Mouse (Mus musculus) embryonic facial prominence, embryonic 10.5 days (tissue): ENCODE data around the gene Igf2bp1. TPM values are rescaled to one million over a fixed set of nuclear protein-coding genes. Genes with fewer than 3 reads are reported as not detected.

Experiments
- DNase-seq: peaks from one replicate; pipeline ENCODE4 v3.0.0-alpha.2; 2017; ENCODE audit warnings: low spot score
- H3K27ac ChIP-seq: fragments of 300-500 bp; sonication (generic); replicated peaks from 2 replicates; pipeline ENCODE4 v1.5.1; 2016; ENCODE audit warnings: mild to moderate bottlenecking
- H3K27me3 ChIP-seq: fragments of 300-500 bp; sonication (generic); replicated peaks from 2 replicates; pipeline ENCODE4 v1.6.1; 2016; ENCODE audit warnings: low read depth, mild to moderate bottlenecking; ENCODE audit not compliant: poor library complexity, severe bottlenecking
- H3K36me3 ChIP-seq: fragments of 300-500 bp; sonication (generic); replicated peaks from 2 replicates; pipeline ENCODE4 v1.6.1; 2016; ENCODE audit warnings: mild to moderate bottlenecking, moderate library complexity
- H3K4me1 ChIP-seq: fragments of 300-500 bp; sonication (generic); 2 replicates; pipeline ENCODE4 v1.6.1; 2016
- H3K4me3 ChIP-seq: fragments of 300-500 bp; sonication (generic); 2 replicates; pipeline ENCODE4 v1.5.1; 2016; ENCODE audit warnings: mild to moderate bottlenecking, moderate library complexity
- H3K9me3 ChIP-seq: fragments of 300-500 bp; sonication (generic); 2 replicates; pipeline ENCODE4 v1.6.1; 2016; ENCODE audit warnings: mild to moderate bottlenecking
- WGBS: fragments of 180-500 bp; shearing (Covaris S2); methylation state at CpG from one replicate; pipeline ENCODE4 v1.1.7; 2016; 5-methylcytosine and 5-hydroxymethylcytosine counted together
- polyA plus RNA-seq: library from polyadenylated mRNA; unstranded; fragments of >200 nt; fragmentation: Nextera tagmentation; extraction: Ambion mirVana; gene quantifications from 2 replicates; pipeline ENCODE4 v1.2.1, GENCODE M21; 2016

Gene Igf2bp1
- 173 and 197 TPM in 2 replicates for polyA plus RNA-seq

DNA sequence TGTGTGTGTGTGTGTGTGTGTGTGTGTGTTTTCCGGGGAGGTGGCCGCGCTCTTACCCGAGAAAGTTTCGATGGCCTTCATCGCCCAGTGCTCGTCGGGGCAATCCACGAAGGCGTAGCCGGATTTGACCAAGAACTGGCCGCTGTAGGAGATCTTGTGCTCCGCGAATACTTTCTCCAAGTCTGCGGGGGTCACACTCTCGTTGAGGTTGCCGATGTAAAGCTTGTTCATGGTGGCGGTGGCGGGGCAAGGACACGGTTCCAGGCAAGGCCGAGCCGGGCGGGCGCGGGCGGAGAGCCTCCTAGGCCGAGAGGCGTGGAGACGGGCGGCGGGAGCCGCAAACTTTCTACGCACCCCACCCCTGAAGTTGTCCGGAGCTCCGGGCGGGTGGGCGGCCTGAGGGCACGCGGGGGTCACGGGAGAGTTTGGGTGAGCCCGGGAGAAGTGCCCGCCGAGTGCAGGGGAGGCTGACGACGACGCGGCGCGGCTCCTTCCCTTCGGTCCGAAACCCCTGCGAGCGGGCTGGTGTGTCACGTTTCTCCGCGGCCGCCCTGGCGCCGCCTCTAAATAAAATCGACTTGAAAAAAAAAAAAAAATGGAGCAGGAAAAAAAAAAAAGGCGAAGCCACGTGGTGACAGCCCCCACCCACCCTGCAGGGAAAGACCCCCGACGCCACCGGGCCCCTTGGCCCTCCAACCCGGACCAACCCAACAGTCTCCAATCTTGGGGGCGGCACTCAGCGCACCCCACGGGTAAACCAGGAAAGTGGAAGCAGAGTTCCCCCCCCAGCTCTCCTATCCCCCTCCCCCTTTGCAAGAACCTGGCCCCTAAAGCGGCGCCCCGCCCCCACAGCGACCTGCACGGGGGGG lies at the start of gene Igf2bp1:
Gene Igf2bp1, minus strand, starts transcription at position 538 of the 869 bp plus-strand sequence.
- peak within 1 kb of the TSS; percentile 99 for H3K27ac ChIP-seq
- peaks cover 14% of the 10 kb centered on the region for H3K36me3 ChIP-seq
- H3K4me3 ChIP-seq = peak within 1 kb of the TSS; percentile 85
- no peaks in the 10 kb centered on the region for H3K27me3 ChIP-seq
- DNase-seq = peak; percentile 92
- no peaks in the 10 kb centered on the region for H3K9me3 ChIP-seq
- WGBS = under 1% methylated on average over 70 of the region's 74 CpGs
- H3K4me1 ChIP-seq = peaks cover 53% of the 10 kb centered on the region

DNA sequence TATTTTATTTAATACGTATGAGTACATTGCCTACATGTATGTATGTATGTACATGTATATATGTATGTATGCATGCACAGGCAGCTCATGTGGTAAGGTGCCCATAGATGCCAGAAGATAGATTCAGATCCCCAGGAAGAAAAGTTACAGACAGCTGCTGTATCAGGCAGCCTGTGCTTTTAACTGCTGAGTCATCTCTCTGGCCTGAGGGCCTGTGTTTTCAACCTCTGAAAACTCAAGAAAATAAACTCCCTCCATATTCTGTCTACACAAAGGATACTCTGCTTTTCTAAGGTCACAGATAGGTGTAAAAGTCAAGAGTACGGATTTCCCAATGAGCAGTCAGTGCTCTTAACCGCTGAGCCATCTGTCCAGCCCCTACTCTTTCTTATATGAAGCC lies 45.1 kb upstream of the Igf2bp1 start:
- H3K9me3 ChIP-seq = no peaks in the 10 kb centered on the region
- 96% methylated on average over 3 of the region's 3 CpGs for WGBS
- no peak overlapping the region for H3K27ac ChIP-seq
- H3K27me3 ChIP-seq = no peaks in the 10 kb centered on the region
- H3K36me3 ChIP-seq = peaks cover 98% of the 10 kb centered on the region
- H3K4me1 ChIP-seq = no peaks in the 10 kb centered on the region
- no peak overlapping the region for H3K4me3 ChIP-seq
- DNase-seq = no peak

DNA sequence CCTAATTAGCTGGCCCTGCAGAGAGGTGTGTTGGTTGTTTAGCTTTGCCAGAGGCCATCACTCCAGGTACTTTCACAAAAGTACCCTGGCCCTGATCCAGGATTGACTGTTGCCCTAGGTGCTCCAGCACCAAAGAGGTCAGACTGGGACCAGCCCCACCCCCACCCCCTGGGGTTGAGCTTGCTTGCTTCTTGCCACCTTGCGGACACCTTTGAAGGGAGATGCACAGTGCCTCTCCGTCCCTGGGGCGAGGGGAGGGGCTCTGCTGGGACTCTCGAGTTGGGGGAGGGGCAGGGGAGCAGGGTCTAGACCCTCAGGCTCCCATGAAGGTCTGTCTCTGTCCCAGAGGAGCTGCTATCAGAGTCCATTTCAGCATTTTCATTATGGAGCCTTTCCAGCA lies 44.2 kb upstream of the Igf2bp1 start:
- Histone ChIP-seq H3K27ac (no peak overlapping the region), H3K4me1 (no peaks in the 10 kb centered on the region), H3K9me3 (no peaks in the 10 kb centered on the region), H3K27me3 (no peaks in the 10 kb centered on the region), H3K36me3 (peaks cover 94% of the 10 kb centered on the region), H3K4me3 (no peak overlapping the region)
- WGBS = 80% methylated on average over 4 of the region's 4 CpGs
- no peak for DNase-seq

DNA sequence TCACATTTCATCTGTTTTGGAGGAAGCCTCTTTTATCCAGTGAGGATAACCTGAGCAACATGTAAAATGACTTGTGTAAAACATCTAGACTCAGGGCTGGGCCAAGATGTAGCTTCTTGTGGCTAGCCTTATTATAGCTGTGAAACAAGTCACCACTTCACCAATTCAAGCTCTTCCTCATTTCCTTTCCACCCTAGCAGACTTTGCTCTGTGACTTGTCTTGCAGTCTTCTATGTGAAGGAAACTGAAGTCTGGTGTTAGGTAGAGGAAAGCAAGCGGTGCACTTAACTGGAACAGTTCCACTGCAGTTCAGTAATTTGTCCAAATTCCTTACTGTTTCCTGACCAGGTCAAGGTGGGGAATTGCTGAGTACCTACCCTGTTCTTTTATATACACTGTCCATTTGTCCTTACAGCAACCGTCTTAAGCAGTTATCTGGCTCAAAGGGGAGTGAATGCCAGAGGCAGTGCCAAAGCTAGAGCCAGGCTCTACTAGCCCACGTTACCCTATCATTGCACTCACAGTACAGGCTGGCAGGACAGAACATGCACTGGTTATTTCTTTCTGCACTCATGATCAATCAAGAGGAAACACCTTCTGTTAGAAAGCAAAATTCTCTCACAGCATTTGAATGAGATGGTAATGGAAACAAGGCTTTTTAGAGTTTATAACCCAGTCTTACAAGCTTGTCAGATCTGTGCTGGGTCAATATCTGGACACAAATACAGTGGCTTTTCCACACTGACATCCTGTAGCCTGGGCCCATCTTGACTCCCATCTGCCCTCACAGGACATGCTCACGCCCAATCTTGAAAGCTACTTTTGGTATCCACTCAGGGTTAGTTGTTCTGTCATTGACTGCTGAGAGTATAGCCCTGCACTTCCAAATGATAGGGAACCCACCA lies 42.0 kb upstream of the Igf2bp1 start:
- Histone ChIP-seq H3K27ac (no peak overlapping the region), H3K27me3 (no peaks in the 10 kb centered on the region), H3K36me3 (peaks cover 92% of the 10 kb centered on the region), H3K4me1 (no peaks in the 10 kb centered on the region), H3K9me3 (no peaks in the 10 kb centered on the region), H3K4me3 (no peak overlapping the region)
- WGBS = 88% methylated on average over 4 of the region's 4 CpGs
- DNase-seq = no peak

DNA sequence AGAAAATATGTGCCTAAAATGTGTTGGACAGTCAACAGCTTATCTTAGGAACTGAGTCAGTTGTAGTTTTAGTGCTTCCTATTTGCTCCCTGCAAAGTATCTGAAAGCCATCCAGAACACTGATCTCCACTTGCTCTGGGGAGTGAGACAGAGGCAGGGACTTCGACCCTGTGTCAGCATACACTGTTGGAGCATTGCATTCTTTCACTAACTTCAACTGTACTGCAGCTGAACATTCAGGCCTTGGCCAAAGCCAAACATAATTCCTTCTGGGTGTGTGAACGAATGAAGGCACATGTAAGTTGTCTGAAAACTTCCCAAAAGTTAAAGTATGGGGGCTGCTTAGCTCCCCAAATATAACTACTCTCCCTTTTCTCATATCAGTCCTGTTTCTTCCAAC lies 41.1 kb upstream of the Igf2bp1 start:
- H3K9me3 ChIP-seq = no peaks in the 10 kb centered on the region
- H3K4me3 ChIP-seq = no peak overlapping the region
- H3K27ac ChIP-seq = no peak overlapping the region
- H3K4me1 ChIP-seq = no peaks in the 10 kb centered on the region
- DNase-seq = no peak
- H3K27me3 ChIP-seq = no peaks in the 10 kb centered on the region
- WGBS = 82% methylated on average over 2 of the region's 2 CpGs
- H3K36me3 ChIP-seq = peaks cover 92% of the 10 kb centered on the region

DNA sequence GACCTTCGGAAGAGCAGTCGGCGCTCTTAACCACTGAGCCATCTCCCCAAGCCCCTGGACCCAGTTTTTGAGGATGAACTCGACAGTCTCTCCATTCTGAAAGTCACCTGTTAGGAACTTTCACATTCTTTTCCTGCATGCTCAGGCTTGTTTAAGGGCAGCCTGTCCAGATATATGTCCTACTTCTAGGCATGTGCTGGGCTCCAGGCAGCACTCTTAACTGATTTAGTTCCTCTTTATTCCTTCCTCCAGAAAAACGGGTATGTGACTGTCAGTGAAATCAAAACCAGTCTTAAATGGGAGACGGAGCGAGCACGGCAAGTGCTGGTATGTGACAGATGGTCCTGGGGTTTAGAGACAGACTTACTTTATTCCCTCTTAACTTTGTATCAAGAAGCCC lies 40.3 kb upstream of the Igf2bp1 start:
- Histone ChIP-seq H3K4me3 (no peak overlapping the region), H3K9me3 (no peaks in the 10 kb centered on the region), H3K27ac (no peak overlapping the region), H3K36me3 (peaks cover 89% of the 10 kb centered on the region), H3K27me3 (no peaks in the 10 kb centered on the region), H3K4me1 (no peaks in the 10 kb centered on the region)
- no peak for DNase-seq
- 82% methylated on average over 8 of the region's 8 CpGs for whole genome bisulfite sequencing

DNA sequence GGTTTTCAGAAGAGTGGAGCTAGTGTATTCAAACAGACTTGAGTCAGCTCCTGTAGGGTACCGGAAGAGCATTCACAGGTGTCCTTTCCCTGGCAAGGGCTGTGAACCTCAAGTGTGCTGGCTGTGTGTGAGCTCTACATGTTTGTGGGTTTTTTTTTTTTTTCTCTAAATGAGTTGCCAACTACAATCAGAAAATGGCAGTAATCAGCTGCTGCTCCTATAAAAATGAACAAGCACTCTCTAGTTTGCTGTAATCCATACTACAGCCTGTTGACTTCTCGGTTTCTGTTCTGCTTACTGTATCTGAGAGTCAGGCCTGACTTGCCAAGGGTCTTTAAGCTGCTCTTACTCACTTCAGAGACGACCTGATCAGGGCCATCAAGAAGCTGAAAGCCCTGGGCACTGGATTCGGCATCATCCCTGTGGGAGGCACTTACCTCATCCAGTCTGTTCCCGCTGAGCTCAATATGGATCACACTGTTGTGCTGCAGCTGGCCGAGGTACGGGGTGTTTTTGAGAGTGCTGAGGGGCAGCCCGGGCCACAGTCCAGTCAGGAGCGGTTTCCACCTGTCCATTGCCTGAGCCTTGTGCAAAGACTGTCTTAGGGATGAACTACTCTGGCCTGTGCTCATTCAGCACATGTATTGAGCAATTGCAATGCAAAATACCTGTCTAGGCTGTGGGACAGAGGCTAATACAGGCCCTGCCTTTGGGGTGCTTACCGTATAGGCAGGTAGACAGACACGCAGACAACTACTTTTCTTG lies 39.2 kb upstream of the Igf2bp1 start:
- Histone ChIP-seq H3K36me3 (peaks cover 83% of the 10 kb centered on the region), H3K4me3 (no peak overlapping the region), H3K27me3 (no peaks in the 10 kb centered on the region), H3K9me3 (no peaks in the 10 kb centered on the region), H3K27ac (no peak overlapping the region), H3K4me1 (no peaks in the 10 kb centered on the region)
- DNase-seq = no peak
- WGBS = 88% methylated on average over 11 of the region's 11 CpGs

DNA sequence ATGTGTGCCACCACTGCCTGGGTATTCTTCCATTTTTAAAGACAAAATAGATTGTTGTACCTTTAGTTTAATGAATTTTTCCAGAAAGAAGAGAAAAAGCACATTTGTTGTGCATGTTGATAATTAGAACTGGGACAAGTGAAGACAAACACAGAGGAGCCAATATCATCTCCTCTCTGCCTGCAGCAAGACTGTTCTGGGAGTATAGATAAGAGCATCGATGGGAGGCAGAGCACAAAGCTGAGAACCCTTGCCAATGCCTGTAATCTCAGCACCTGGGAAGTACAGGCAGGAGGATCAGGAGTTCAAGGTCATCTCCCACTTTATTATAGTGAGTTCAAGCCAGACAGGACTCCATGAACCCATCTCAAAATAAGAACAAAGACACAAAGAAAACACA lies 32.8 kb upstream of the Igf2bp1 start:
- Histone ChIP-seq H3K27me3 (no peaks in the 10 kb centered on the region), H3K27ac (no peak overlapping the region), H3K4me1 (peaks cover 14% of the 10 kb centered on the region), H3K4me3 (no peak overlapping the region), H3K9me3 (no peaks in the 10 kb centered on the region), H3K36me3 (peaks cover 46% of the 10 kb centered on the region)
- 94% methylated on average over 1 of the region's 1 CpGs for WGBS
- no peak for DNase-seq

DNA sequence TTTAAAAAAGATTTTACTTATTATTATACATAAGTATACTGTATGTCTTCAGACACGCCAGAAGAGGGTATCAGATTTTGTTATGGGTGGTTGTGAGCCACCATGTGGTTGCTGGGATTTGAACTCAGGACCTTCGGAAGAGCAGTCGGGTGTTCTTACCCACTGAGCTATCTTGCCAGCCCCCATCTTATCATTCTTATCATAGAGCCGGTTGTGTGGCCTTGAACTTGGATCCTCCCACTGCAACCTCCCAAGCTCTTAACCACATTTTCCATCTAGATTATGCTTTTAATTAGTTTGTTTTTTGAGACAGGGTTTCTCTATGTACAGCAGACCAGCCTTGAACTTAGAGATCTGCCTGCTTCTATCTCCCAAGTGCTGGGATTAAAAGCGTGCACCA lies 31.8 kb upstream of the Igf2bp1 start:
- no peak overlapping the region for H3K4me3 ChIP-seq
- H3K27ac ChIP-seq = no peak overlapping the region
- H3K9me3 ChIP-seq = no peaks in the 10 kb centered on the region
- peaks cover 36% of the 10 kb centered on the region for H3K36me3 ChIP-seq
- DNase-seq = no peak
- no peaks in the 10 kb centered on the region for H3K27me3 ChIP-seq
- peaks cover 14% of the 10 kb centered on the region for H3K4me1 ChIP-seq
- WGBS = 91% methylated on average over 5 of the region's 5 CpGs

DNA sequence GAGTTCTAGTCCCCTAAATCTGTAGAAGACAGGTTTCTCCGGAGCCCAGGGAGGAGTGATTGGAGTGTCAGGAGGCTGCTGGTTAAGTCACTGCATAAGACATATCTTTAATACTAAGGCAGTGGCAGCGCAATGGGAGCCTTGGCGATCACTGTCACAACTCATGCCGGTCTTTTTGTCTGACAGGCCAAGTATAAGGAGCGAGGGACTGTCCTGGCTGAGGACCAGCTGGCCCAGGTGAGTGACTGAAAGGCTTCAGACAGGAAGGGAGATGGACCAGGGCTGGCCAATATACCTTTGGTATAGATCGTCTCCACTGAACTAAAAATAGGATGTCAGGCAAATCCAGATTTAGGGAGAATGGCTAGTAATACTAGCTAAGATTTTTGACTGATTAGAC lies 29.4 kb upstream of the Igf2bp1 start:
- DNase-seq = no peak
- H3K4me1 ChIP-seq = peaks cover 14% of the 10 kb centered on the region
- peak overlapping the region; percentile 92 for H3K4me3 ChIP-seq
- H3K9me3 ChIP-seq = no peaks in the 10 kb centered on the region
- no peaks in the 10 kb centered on the region; the same call in 1 of the 2 replicates for H3K27me3 ChIP-seq
- peaks cover 20% of the 10 kb centered on the region for H3K36me3 ChIP-seq
- WGBS = 10% methylated on average over 6 of the region's 6 CpGs
- H3K27ac ChIP-seq = peak overlapping the region; percentile 82

DNA sequence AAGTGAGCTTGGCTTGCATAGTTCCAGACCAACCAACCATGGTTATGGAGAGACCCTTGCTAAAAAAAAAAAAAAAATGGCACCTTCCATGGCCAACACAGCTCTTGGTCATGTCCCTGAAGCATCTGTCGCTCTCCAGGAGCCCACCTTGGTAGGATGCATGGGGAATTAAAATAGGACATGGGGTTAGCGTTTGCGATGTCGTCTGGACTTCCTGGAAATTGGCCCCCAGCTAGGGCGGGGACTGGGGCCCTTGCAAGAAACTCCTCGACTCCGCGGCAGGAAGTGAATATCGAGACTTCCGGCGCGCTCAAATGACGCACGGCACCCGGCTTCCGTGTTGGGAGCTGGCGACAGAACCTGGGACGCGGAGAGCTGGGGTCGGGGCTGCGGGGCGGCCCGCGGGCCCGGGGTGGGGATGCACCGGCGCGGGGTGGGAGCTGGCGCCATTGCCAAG lies 28.9 kb upstream of the Igf2bp1 start, which contains the start of gene Snf8:
Gene Snf8, plus strand, starts transcription at position 290 of the 457 bp plus-strand sequence.
- peaks cover 14% of the 10 kb centered on the region for H3K4me1 ChIP-seq
- H3K9me3 ChIP-seq = no peaks in the 10 kb centered on the region
- under 1% methylated on average over 29 of the region's 29 CpGs for WGBS
- H3K36me3 ChIP-seq = peaks cover 17% of the 10 kb centered on the region
- peak; percentile 94 for DNase-seq
- H3K4me3 ChIP-seq = peak within 1 kb of the TSS; percentile 92
- H3K27ac ChIP-seq = peak within 1 kb of the TSS; percentile 82
- H3K27me3 ChIP-seq = no peaks in the 10 kb centered on the region; the same call in 1 of the 2 replicates

DNA sequence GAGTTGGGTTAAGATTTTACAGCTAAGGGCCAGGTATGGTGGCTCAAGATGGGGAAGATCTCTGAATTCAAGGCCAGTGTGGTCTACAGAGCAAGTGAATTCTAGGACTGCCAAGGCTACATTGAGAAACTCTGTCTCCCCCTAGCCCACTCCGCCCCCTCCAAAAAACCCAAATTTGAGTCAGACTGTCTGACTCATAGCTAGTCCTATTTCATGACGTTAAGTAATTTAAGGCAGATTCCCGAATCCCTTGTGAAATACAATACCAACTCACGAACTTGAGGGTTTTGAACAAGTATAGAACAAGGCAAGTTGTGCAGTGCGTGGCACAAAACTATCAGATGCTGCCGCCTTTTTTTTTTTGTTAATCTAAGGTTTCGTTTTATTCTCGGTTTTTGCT lies 28.4 kb upstream of the Igf2bp1 start:
- peaks cover 14% of the 10 kb centered on the region for H3K4me1 ChIP-seq
- peak overlapping the region; percentile 92 for H3K4me3 ChIP-seq
- peaks cover 13% of the 10 kb centered on the region for H3K36me3 ChIP-seq
- H3K27me3 ChIP-seq = no peaks in the 10 kb centered on the region; the same call in 1 of the 2 replicates
- 47% methylated on average over 8 of the region's 8 CpGs for WGBS
- no peak for DNase-seq
- H3K27ac ChIP-seq = peak overlapping the region; percentile 82
- no peaks in the 10 kb centered on the region for H3K9me3 ChIP-seq
